Mouse (Mus musculus) kidney, postnatal 0 days (tissue): Measurements from ENCODE around the gene Etfdh. TPM values are rescaled to one million over a fixed set of nuclear protein-coding genes. Genes with fewer than 3 reads are reported as not detected.

ENCODE experiments used
- ATAC-seq: fragments of 200-750 bp; cut with Nextera tagmentation; replicated peaks from 2 replicates; pipeline ENCODE4 v1.8.0; 2017; ENCODE audit warnings: low read depth, moderate number of reproducible peaks, moderate TSS enrichment, moderate library complexity; ENCODE audit not compliant: low FRiP score
- DNase-seq: peaks from one replicate; pipeline ENCODE4 v3.0.0-alpha.2; 2016; ENCODE audit warnings: low spot score
- H3K27ac ChIP-seq: fragments of 300-500 bp; sonication (generic); 2 replicates; pipeline ENCODE4 v1.5.1; 2014; ENCODE audit warnings: mild to moderate bottlenecking
- H3K27me3 ChIP-seq: fragments of 300-500 bp; sonication (generic); 2 replicates; pipeline ENCODE4 v1.6.1; 2014; ENCODE audit warnings: low read length, mixed read lengths; ENCODE audit not compliant: insufficient read depth
- H3K36me3 ChIP-seq: fragments of 300-500 bp; sonication (generic); 2 replicates; pipeline ENCODE4 v1.6.1; 2014; ENCODE audit warnings: low read length, mixed read lengths; ENCODE audit not compliant: insufficient read depth
- H3K4me1 ChIP-seq: fragments of 300-500 bp; sonication (generic); replicated peaks from 2 replicates; pipeline ENCODE4 v1.6.1; 2014; ENCODE audit warnings: antibody characterized with exemption, low read length, mixed read lengths; ENCODE audit not compliant: insufficient read depth
- H3K4me2 ChIP-seq: fragments of 300-500 bp; sonication (generic); 2 replicates; pipeline ENCODE4 v1.6.1; 2014; ENCODE audit warnings: mild to moderate bottlenecking, low read length, moderate library complexity, mixed read lengths
- H3K4me3 ChIP-seq: fragments of 300-500 bp; sonication (generic); replicated peaks from 2 replicates; pipeline ENCODE4 v1.5.1; 2014; ENCODE audit warnings: low read depth, low read length
- H3K9ac ChIP-seq: fragments of 300-500 bp; sonication (generic); 2 replicates; pipeline ENCODE4 v1.6.1; 2014; ENCODE audit warnings: low read depth, low read length
- H3K9me3 ChIP-seq: fragments of 300-500 bp; sonication (generic); replicated peaks from 2 replicates; pipeline ENCODE4 v1.6.1; 2016; ENCODE audit warnings: low read length, inconsistent platforms, mixed read lengths
- CTCF ChIP-seq: IDR thresholded peaks from 2 replicates; pipeline ENCODE4 v1.5.1; 2016; ENCODE audit warnings: antibody characterized with exemption, low read depth, mild to moderate bottlenecking, moderate library complexity
- WGBS: fragments of 180-500 bp; shearing (Covaris S2); extraction: QIAGEN DNeasy Blood & Tissue Kit; methylation state at CpG from one replicate; pipeline ENCODE4 v1.1.7; 2014; 5-methylcytosine and 5-hydroxymethylcytosine counted together
- polyA plus RNA-seq: library from polyadenylated mRNA; unstranded; fragments of >200 nt; fragmentation: Nextera tagmentation; extraction: Ambion mirVana; gene quantifications from 2 replicates; pipeline ENCODE4 v1.2.1, GENCODE M21; 2015

The Etfdh gene
- 97.0 and 103 TPM in 2 replicates for polyA plus RNA-seq

GRCm38 (mm10) chr3:79629416-79629730 lies at the start of gene Etfdh:
Etfdh (minus strand) TSS chr3:79629500.
- H3K27ac ChIP-seq, result peak within 1 kb of the TSS; percentile 77
- no peak for TF ChIP-seq CTCF
- peak within 1 kb of the TSS; percentile 72 for H3K4me2 ChIP-seq

GRCm38 (mm10) chr3:79676411-79676810 lies 47.1 kb upstream of the Etfdh start:
- no peaks in the 10 kb centered on the region for H3K27me3 ChIP-seq
- no peak overlapping the region for H3K27ac ChIP-seq
- DNase-seq (no peak), ATAC-seq (no peak)
- no peaks in the 10 kb centered on the region for H3K4me1 ChIP-seq
- TF ChIP-seq CTCF, result no peak
- H3K4me2 ChIP-seq, result no peak overlapping the region
- no peaks in the 10 kb centered on the region for H3K36me3 ChIP-seq
- no peak overlapping the region for H3K4me3 ChIP-seq
- 90% methylated on average over 3 of the region's 3 CpGs for WGBS
- no peaks in the 10 kb centered on the region for H3K9me3 ChIP-seq
- H3K9ac ChIP-seq, result no peak overlapping the region

More at GRCm38 (mm10) chr3:79629416-79629730, at the start of gene Etfdh:
- peaks cover 16% of the 10 kb centered on the region; the same call in 1 of the 2 replicates for H3K36me3 ChIP-seq
- peak within 1 kb of the TSS; percentile 74 for H3K9ac ChIP-seq
- H3K27me3 ChIP-seq, result no peaks in the 10 kb centered on the region
- ATAC-seq (peak; percentile 43), DNase-seq (peak; percentile 79)
- H3K4me3 ChIP-seq, result peak within 1 kb of the TSS; percentile 73
- no peaks in the 10 kb centered on the region for H3K9me3 ChIP-seq
- WGBS, result under 1% methylated on average over 11 of the region's 11 CpGs
- H3K4me1 ChIP-seq, result 0 out of 2 replicates have a peak, but pooled peaks cover 4% of the 10 kb centered on the region

GRCm38 (mm10) chr3:79674641-79675040 lies 45.3 kb upstream of the Etfdh start:
- Histone ChIP-seq H3K4me3 (no peak overlapping the region), H3K36me3 (no peaks in the 10 kb centered on the region), H3K27ac (no peak overlapping the region), H3K4me2 (no peak overlapping the region), H3K27me3 (no peaks in the 10 kb centered on the region), H3K9ac (no peak overlapping the region), H3K9me3 (no peaks in the 10 kb centered on the region), H3K4me1 (no peaks in the 10 kb centered on the region)
- DNase-seq, result no peak
- no peak for ATAC-seq
- no peak for TF ChIP-seq CTCF
- WGBS, result 85% methylated on average over 5 of the region's 5 CpGs

GRCm38 (mm10) chr3:79673082-79673481 lies 43.8 kb upstream of the Etfdh start:
- H3K9ac ChIP-seq, result no peak overlapping the region
- DNase-seq, result peak; percentile 87
- WGBS, result 16% methylated on average over 4 of the region's 4 CpGs
- no peak overlapping the region for H3K4me2 ChIP-seq
- H3K27ac ChIP-seq, result no peak overlapping the region
- no peaks in the 10 kb centered on the region for H3K27me3 ChIP-seq
- H3K4me3 ChIP-seq, result no peak overlapping the region
- H3K36me3 ChIP-seq, result no peaks in the 10 kb centered on the region
- H3K9me3 ChIP-seq, result no peaks in the 10 kb centered on the region
- no peak for ATAC-seq
- no peaks in the 10 kb centered on the region for H3K4me1 ChIP-seq
- TF ChIP-seq CTCF, result peak; percentile 87

GRCm38 (mm10) chr3:79672188-79672587 lies 42.9 kb upstream of the Etfdh start:
- H3K4me3 ChIP-seq, result no peak overlapping the region
- WGBS, result 48% methylated on average over 16 of the region's 16 CpGs
- ATAC-seq (no peak), DNase-seq (no peak)
- no peak for TF ChIP-seq CTCF
- no peak overlapping the region for H3K4me2 ChIP-seq
- no peaks in the 10 kb centered on the region for H3K27me3 ChIP-seq
- H3K9ac ChIP-seq, result no peak overlapping the region
- H3K27ac ChIP-seq, result no peak overlapping the region
- no peaks in the 10 kb centered on the region for H3K4me1 ChIP-seq
- H3K9me3 ChIP-seq, result no peaks in the 10 kb centered on the region
- no peaks in the 10 kb centered on the region for H3K36me3 ChIP-seq

GRCm38 (mm10) chr3:79670556-79670955 lies 41.3 kb upstream of the Etfdh start:
- no peaks in the 10 kb centered on the region for H3K9me3 ChIP-seq
- WGBS, result 71% methylated on average over 7 of the region's 7 CpGs
- ATAC-seq (no peak; the same call in 1 of the 2 replicates), DNase-seq (peak; percentile 12)
- no peak overlapping the region for H3K4me3 ChIP-seq
- no peak for TF ChIP-seq CTCF
- no peak overlapping the region for H3K27ac ChIP-seq
- no peaks in the 10 kb centered on the region for H3K27me3 ChIP-seq
- no peaks in the 10 kb centered on the region for H3K36me3 ChIP-seq
- no peak overlapping the region for H3K9ac ChIP-seq
- no peaks in the 10 kb centered on the region for H3K4me1 ChIP-seq
- H3K4me2 ChIP-seq, result no peak overlapping the region

- H3K9ac ChIP-seq, result no peak overlapping the region
- no peak overlapping the region for H3K4me3 ChIP-seq
- no peaks in the 10 kb centered on the region for H3K27me3 ChIP-seq
- H3K4me2 ChIP-seq, result no peak overlapping the region
- 35% methylated on average over 9 of the region's 9 CpGs for WGBS
- H3K4me1 ChIP-seq, result no peaks in the 10 kb centered on the region
- ATAC-seq, result peak; percentile 57; the same call in 1 of the 2 replicates
- H3K27ac ChIP-seq, result no peak overlapping the region
- TF ChIP-seq CTCF, result peak; percentile 86
- H3K9me3 ChIP-seq, result no peaks in the 10 kb centered on the region
- peak; percentile 76 for DNase-seq
- no peaks in the 10 kb centered on the region for H3K36me3 ChIP-seq
These were observed 35.6 kb upstream of the Etfdh start for GRCm38 (mm10) chr3:79664787-79665408.
